Mouse (Mus musculus): ENCODE results near the gene Car15. TPM values are rescaled to one million over a fixed set of nuclear protein-coding genes. Genes with fewer than 3 reads are reported as not detected.

Gene Car15
- polyA plus RNA-seq, 1 experiment, result 23.5 TPM

DNA sequence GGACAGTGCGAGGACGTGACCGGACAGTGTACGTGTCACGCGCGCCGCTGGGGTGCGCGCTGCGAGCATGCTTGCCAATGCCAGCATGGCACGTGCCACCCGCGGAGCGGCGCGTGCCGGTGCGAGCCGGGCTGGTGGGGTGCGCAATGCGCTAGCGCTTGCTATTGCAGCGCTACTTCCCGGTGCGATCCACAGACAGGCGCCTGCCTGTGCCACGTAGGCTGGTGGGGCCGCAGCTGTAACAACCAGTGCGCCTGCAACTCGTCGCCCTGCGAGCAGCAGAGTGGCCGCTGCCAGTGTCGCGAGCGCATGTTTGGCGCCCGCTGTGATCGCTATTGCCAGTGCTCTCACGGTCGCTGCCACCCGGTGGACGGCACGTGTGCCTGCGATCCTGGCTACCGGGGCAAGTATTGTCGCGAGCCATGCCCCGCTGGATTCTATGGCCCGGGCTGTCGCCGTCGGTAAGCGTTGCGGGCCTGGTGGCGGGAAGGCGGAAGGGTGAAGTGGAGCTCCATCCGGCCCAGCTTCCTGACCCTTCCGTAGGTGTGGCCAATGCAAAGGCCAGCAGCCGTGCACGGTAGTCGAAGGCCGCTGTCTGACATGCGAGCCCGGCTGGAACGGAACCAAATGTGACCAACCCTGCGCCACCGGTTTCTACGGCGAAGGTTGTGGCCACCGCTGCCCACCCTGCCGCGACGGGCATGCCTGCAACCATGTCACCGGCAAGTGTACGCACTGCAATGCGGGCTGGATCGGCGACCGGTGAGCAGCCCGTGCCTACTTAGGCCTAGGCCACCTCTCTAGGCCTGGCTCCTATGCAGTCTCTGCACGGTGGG lies 35.1 kb downstream of the Car15 start:
- H3K4me3 ChIP-seq (replicated peaks; ENCODE audit: control insufficient read depth, low read depth, low read length), result no peak overlapping the region
- no peaks in the 10 kb centered on the region; the same call in 1 of the 2 replicates for H3K4me1 ChIP-seq (ENCODE audit: control insufficient read depth, insufficient read depth, low read length)
- 3% methylated on average over 83 of the region's 83 CpGs for WGBS
- TF ChIP-seq POLR2A (IDR thresholded peaks at IDR 0.05; ENCODE audit: borderline replicate concordance, control insufficient read depth, low read depth, low read length) (peak; percentile 18; the same call in 1 of the 2 replicates), CTCF (IDR thresholded peaks at IDR 0.05; ENCODE audit: control insufficient read depth, insufficient read depth, low read length) (no peak)
- H3K27ac ChIP-seq (ENCODE audit: control insufficient read depth, insufficient read depth, low read depth, low read length, poor library complexity), result no peak overlapping the region

- 14% methylated on average over 18 of the region's 18 CpGs for WGBS
- TF ChIP-seq CTCF (IDR thresholded peaks at IDR 0.05; ENCODE audit: control insufficient read depth, insufficient read depth, low read length) (no peak), POLR2A (IDR thresholded peaks at IDR 0.05; ENCODE audit: borderline replicate concordance, control insufficient read depth, low read depth, low read length) (no peak)
- no peak overlapping the region for H3K27ac ChIP-seq (ENCODE audit: control insufficient read depth, insufficient read depth, low read depth, low read length, poor library complexity)
- H3K4me1 ChIP-seq (ENCODE audit: control insufficient read depth, insufficient read depth, low read length), result no peaks in the 10 kb centered on the region; the same call in 1 of the 2 replicates
- H3K4me3 ChIP-seq (replicated peaks; ENCODE audit: control insufficient read depth, low read depth, low read length), result no peak overlapping the region
These were observed 35.7 kb downstream of the Car15 start for GRCm38 (mm10) chr16:17802456-17802838.

DNA sequence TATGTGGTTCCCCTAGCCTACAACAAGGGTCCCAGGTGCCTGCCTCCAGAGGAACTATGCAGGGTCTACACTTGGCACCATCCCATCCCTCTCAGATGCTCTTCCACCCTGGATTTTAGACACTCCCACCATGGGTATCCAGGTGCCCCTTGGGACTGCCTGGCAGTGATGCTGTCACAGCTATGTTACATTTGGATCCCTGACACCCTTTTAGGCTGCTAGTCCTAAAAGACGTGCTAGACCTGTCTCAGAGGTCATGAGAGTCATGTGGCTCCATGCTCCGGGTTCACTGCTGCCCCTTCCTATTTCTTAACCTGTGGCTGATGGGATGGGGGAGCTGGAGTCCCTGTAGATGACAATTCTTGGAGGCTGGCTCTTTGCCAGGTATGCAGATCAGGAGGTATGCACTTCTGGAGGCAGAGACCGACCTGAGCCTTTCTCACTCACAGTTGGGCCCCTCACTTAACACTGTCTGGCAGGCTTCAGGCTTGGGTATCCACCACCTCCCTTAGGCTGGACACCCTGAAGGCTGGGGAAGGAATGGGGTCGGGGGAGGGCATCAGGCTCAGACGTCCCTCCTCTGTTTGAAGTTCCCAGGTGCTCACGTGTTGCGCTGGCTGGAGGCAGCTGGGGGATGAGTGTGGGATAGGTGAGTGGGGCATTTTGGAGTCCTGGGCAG lies 36.2 kb downstream of the Car15 start:
- no peaks in the 10 kb centered on the region; the same call in 1 of the 2 replicates for H3K4me1 ChIP-seq (ENCODE audit: control insufficient read depth, insufficient read depth, low read length)
- WGBS, result 20% methylated on average over 7 of the region's 7 CpGs
- no peak overlapping the region for H3K4me3 ChIP-seq (replicated peaks; ENCODE audit: control insufficient read depth, low read depth, low read length)
- no peak overlapping the region for H3K27ac ChIP-seq (ENCODE audit: control insufficient read depth, insufficient read depth, low read depth, low read length, poor library complexity)
- TF ChIP-seq POLR2A (IDR thresholded peaks at IDR 0.05; ENCODE audit: borderline replicate concordance, control insufficient read depth, low read depth, low read length), result no peak

GRCm38 (mm10) chr16:17799584-17799983 lies 38.6 kb downstream of the Car15 start:
- H3K27ac ChIP-seq (ENCODE audit: control insufficient read depth, insufficient read depth, low read depth, low read length, poor library complexity), result no peak overlapping the region
- no peak overlapping the region for H3K4me3 ChIP-seq (replicated peaks; ENCODE audit: control insufficient read depth, low read depth, low read length)
- TF ChIP-seq POLR2A (IDR thresholded peaks at IDR 0.05; ENCODE audit: borderline replicate concordance, control insufficient read depth, low read depth, low read length), result no peak
- TF ChIP-seq CTCF (IDR thresholded peaks at IDR 0.05; ENCODE audit: control insufficient read depth, insufficient read depth, low read length), result no peak
- no peaks in the 10 kb centered on the region; the same call in 1 of the 2 replicates for H3K4me1 ChIP-seq (ENCODE audit: control insufficient read depth, insufficient read depth, low read length)

GRCm38 (mm10) chr16:17798321-17799180 lies 39.6 kb downstream of the Car15 start:
- Histone ChIP-seq H3K4me1 (ENCODE audit: control insufficient read depth, insufficient read depth, low read length) (no peaks in the 10 kb centered on the region; the same call in 1 of the 2 replicates), H3K4me3 (replicated peaks; ENCODE audit: control insufficient read depth, low read depth, low read length) (no peak overlapping the region), H3K27ac (ENCODE audit: control insufficient read depth, insufficient read depth, low read depth, low read length, poor library complexity) (no peak overlapping the region)
- no peak for TF ChIP-seq CTCF (IDR thresholded peaks at IDR 0.05; ENCODE audit: control insufficient read depth, insufficient read depth, low read length)
- TF ChIP-seq POLR2A (IDR thresholded peaks at IDR 0.05; ENCODE audit: borderline replicate concordance, control insufficient read depth, low read depth, low read length), result no peak
- WGBS, result 12% methylated on average over 34 of the region's 45 CpGs

GRCm38 (mm10) chr16:17797812-17798311 lies 40.3 kb downstream of the Car15 start:
- TF ChIP-seq CTCF (IDR thresholded peaks at IDR 0.05; ENCODE audit: control insufficient read depth, insufficient read depth, low read length), result no peak
- TF ChIP-seq POLR2A (IDR thresholded peaks at IDR 0.05; ENCODE audit: borderline replicate concordance, control insufficient read depth, low read depth, low read length), result no peak
- 11% methylated on average over 29 of the region's 29 CpGs for WGBS
- H3K4me1 ChIP-seq (ENCODE audit: control insufficient read depth, insufficient read depth, low read length), result no peaks in the 10 kb centered on the region; the same call in 1 of the 2 replicates
- H3K4me3 ChIP-seq (replicated peaks; ENCODE audit: control insufficient read depth, low read depth, low read length), result no peak overlapping the region
- H3K27ac ChIP-seq (ENCODE audit: control insufficient read depth, insufficient read depth, low read depth, low read length, poor library complexity), result no peak overlapping the region

- H3K4me3 ChIP-seq (replicated peaks; ENCODE audit: control insufficient read depth, low read depth, low read length), result no peak within 1 kb of the TSS
- 3% methylated on average over 68 of the region's 81 CpGs for WGBS
- TF ChIP-seq POLR2A (IDR thresholded peaks at IDR 0.05; ENCODE audit: borderline replicate concordance, control insufficient read depth, low read depth, low read length) (no peak), CTCF (IDR thresholded peaks at IDR 0.05; ENCODE audit: control insufficient read depth, insufficient read depth, low read length) (no peak)
- no peak within 1 kb of the TSS for H3K27ac ChIP-seq (ENCODE audit: control insufficient read depth, insufficient read depth, low read depth, low read length, poor library complexity)
- no peaks in the 10 kb centered on the region for H3K4me1 ChIP-seq (ENCODE audit: control insufficient read depth, insufficient read depth, low read length)
These were observed 41.0 kb downstream of the Car15 start, which contains the start of gene Scarf2 for GRCm38 (mm10) chr16:17796971-17797811. Gene Scarf2, plus strand, starts transcription at chr16:17797282.

Data from bone marrow, adult 2 months (tissue).